Mouse (Mus musculus) ES-E14 (cell line): Measurements from ENCODE around the gene Smarcd1. TPM values are rescaled to one million over a fixed set of nuclear protein-coding genes. Genes with fewer than 3 reads are reported as not detected.
A peak's percentile ranks its signal among the peaks of the same experiment; 100 is the strongest.

Source experiments
- DNase-seq: peaks from one replicate; pipeline ENCODE4 v3.0.0-alpha.2; 2013; ENCODE audit warnings: low read depth, low spot score
- H3K27ac ChIP-seq: 2 replicates; pipeline ENCODE4 v1.5.1; 2012; ENCODE audit warnings: low read depth, mild to moderate bottlenecking, low read length, moderate library complexity, mixed read lengths; ENCODE audit not compliant: poor library complexity, insufficient read depth, severe bottlenecking
- H3K36me3 ChIP-seq: 2 replicates; pipeline ENCODE4 v1.6.1; 2012; ENCODE audit warnings: mild to moderate bottlenecking, low read length, moderate library complexity, mixed read lengths; ENCODE audit not compliant: control insufficient read depth, poor library complexity, insufficient read depth, severe bottlenecking
- H3K4me1 ChIP-seq, 2 experiments: fragments of 150-350 bp in 1 of 2; sonication (generic) in 1 of 2; 2 replicates each; pipeline ENCODE4 v1.6.1; 2012; ENCODE audit warnings: low read length in 2 of 2, mild to moderate bottlenecking in 1 of 2, mixed read lengths in 1 of 2; ENCODE audit not compliant: control insufficient read depth in 2 of 2, insufficient read depth in 2 of 2, poor library complexity in 1 of 2
- H3K4me3 ChIP-seq, 2 experiments: fragments of 150-350 bp in 1 of 2; sonication (generic) in 1 of 2; 2 replicates each; pipeline ENCODE4 v1.5.1; 2012; ENCODE audit warnings: low read length in 2 of 2, low read depth in 1 of 2, mild to moderate bottlenecking in 1 of 2, mixed read lengths in 1 of 2; ENCODE audit not compliant: insufficient read depth in 1 of 2, poor library complexity in 1 of 2, severe bottlenecking in 1 of 2
- H3K9ac ChIP-seq: 2 replicates; pipeline ENCODE4 v1.6.1; 2012; ENCODE audit warnings: low read depth, mild to moderate bottlenecking, low read length, mixed read lengths; ENCODE audit not compliant: poor library complexity, insufficient read depth, severe bottlenecking
- H3K9me3 ChIP-seq: fragments of 150-350 bp; sonication (generic); 2 replicates; pipeline ENCODE4 v1.6.1; 2012; ENCODE audit warnings: low read depth, mild to moderate bottlenecking, low read length; ENCODE audit not compliant: control insufficient read depth, insufficient read depth
- CHD2 ChIP-seq: IDR thresholded peaks from 2 replicates; pipeline ENCODE4 v1.6.1; 2014; ENCODE audit warnings: mild to moderate bottlenecking, low read depth, low read length, inconsistent platforms
- HCFC1 ChIP-seq: IDR thresholded peaks from 2 replicates; pipeline ENCODE4 v1.6.1; 2012; ENCODE audit warnings: low read length, inconsistent platforms, borderline replicate concordance; ENCODE audit not compliant: insufficient read depth
- MAFK ChIP-seq: IDR thresholded peaks from 2 replicates; pipeline ENCODE4 v1.6.1; 2014; ENCODE audit warnings: mild to moderate bottlenecking, low read depth, low read length, inconsistent platforms; ENCODE audit not compliant: insufficient read depth
- ZC3H11A ChIP-seq: IDR thresholded peaks from 2 replicates; pipeline ENCODE4 v1.6.1; 2012; ENCODE audit warnings: low read depth, mild to moderate bottlenecking, inconsistent platforms, low read length, borderline replicate concordance
- ZNF384 ChIP-seq: IDR thresholded peaks from 2 replicates; pipeline ENCODE4 v1.6.1; 2012; ENCODE audit warnings: low read depth, low read length, inconsistent platforms
- in situ Hi-C, 2 experiments: fragments of 600-800 bp; cut with MboI; formaldehyde crosslinking; loops; one replicate each; pipeline ENCODE4 v1.15.1; 2025; ENCODE audit warnings: low sequenced_read_pairs in 2 of 2, inconsistent platforms in 1 of 2; ENCODE audit not compliant: unreplicated experiment in 2 of 2
- total RNA-seq: library from RNA; depleted of rRNA; stranded (reverse); fragments of 300-350 nt; gene quantifications from 2 replicates; pipeline ENCODE4 v1.2.3, GENCODE M21; 2012

Smarcd1 gene
- total RNA-seq, 1 experiment: 76.3 TPM

- Histone ChIP-seq H3K36me3 (no peaks in the 10 kb centered on the region), H3K9me3 (no peaks in the 10 kb centered on the region), H3K4me1 (peaks cover 10 to 27% of the 10 kb centered on the region in 2 experiments), H3K4me3 (no peak overlapping the region), H3K9ac (no peak overlapping the region), H3K27ac (peak overlapping the region; percentile 45; the same call in 1 of the 2 replicates)
- in situ Hi-C loops: no loop called here
- DNase-seq: no peak
- TF ChIP-seq HCFC1 (no peak), CHD2 (no peak), ZC3H11A (no peak), ZNF384 (no peak), MAFK (no peak)
Measured at GRCm38 (mm10) chr15:99684156-99684555, 17.8 kb upstream of the Smarcd1 start.

DNA sequence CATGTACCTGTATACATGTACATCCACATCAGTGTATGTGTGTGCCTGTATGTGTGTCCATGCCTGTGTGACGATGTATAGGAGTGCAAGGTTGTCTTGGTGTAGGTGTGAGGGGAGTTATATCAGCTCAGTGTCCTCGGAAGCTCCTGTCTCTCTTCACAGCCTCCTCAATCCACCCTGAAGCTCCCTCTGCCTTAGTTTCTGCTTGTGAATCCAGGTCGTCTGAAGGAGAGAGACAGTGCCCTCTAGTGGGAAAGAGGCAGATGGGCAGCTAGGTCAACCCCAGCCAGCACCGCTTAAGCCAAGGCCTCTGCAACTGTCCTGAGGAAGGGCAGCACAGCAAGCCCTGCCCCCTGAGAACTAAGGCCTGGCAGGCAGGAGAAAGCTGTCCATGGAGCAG lies 13.2 kb upstream of the Smarcd1 start:
- Histone ChIP-seq H3K4me3 (no peak overlapping the region), H3K4me1 (peaks cover 8 to 21% of the 10 kb centered on the region in 2 experiments), H3K27ac (no peak overlapping the region), H3K36me3 (no peaks in the 10 kb centered on the region), H3K9me3 (no peaks in the 10 kb centered on the region), H3K9ac (no peak overlapping the region)
- DNase-seq: no peak
- TF ChIP-seq ZNF384 (no peak), CHD2 (no peak), HCFC1 (no peak), ZC3H11A (no peak), MAFK (no peak)
- in situ Hi-C loops: no loop called here

- H3K9me3 ChIP-seq: no peaks in the 10 kb centered on the region
- TF ChIP-seq HCFC1 (no peak), ZC3H11A (no peak), CHD2 (no peak), ZNF384 (no peak), MAFK (no peak)
- H3K9ac ChIP-seq: no peak overlapping the region
- DNase-seq: no peak
- H3K4me1 ChIP-seq: peaks cover 0 to 13% of the 10 kb centered on the region in 2 experiments; a peak in 1 of 4 replicates
- no peak overlapping the region for H3K27ac ChIP-seq
- H3K4me3 ChIP-seq: no peak overlapping the region
- in situ Hi-C loops: no loop called here
- no peaks in the 10 kb centered on the region for H3K36me3 ChIP-seq
Measured at GRCm38 (mm10) chr15:99690924-99691323, 11.0 kb upstream of the Smarcd1 start.

DNA sequence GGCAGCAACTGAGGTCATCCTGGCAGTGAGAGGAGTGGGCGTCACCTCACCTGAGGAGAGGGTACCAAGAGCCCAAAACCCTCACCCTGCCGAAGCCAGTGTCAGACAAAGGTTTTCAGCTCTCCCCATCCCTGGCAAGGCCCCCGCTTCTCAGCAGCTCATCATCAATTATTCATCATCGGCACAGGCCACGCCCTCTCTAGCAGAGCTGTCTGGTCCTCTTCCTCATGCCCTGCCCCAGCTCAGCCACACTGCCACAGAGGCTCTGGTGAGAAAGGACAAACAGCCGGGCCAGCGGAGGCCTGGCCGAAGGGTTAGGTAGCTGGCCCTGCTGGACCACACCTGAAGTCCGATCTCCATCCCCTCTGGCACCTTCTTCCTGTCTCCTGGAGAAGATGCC lies 10.0 kb upstream of the Smarcd1 start:
- H3K4me3 ChIP-seq: no peak overlapping the region
- no peak overlapping the region for H3K27ac ChIP-seq
- H3K36me3 ChIP-seq: no peaks in the 10 kb centered on the region
- TF ChIP-seq CHD2: no peak
- TF ChIP-seq HCFC1: no peak
- TF ChIP-seq ZC3H11A: no peak
- no peak for TF ChIP-seq MAFK
- no peak for TF ChIP-seq ZNF384
- in situ Hi-C loops: no loop called here
- peaks cover 0 to 13% of the 10 kb centered on the region in 2 experiments; a peak in 1 of 4 replicates for H3K4me1 ChIP-seq
- H3K9ac ChIP-seq: no peak overlapping the region
- H3K9me3 ChIP-seq: no peaks in the 10 kb centered on the region
- DNase-seq: no peak

GRCm38 (mm10) chr15:99697309-99697708 lies 4.6 kb upstream of the Smarcd1 start:
- TF ChIP-seq HCFC1 (no peak), MAFK (no peak), CHD2 (no peak), ZC3H11A (no peak), ZNF384 (no peak)
- Histone ChIP-seq H3K27ac (no peak overlapping the region), H3K4me3 (no peak overlapping the region), H3K9me3 (no peaks in the 10 kb centered on the region), H3K9ac (no peak overlapping the region), H3K36me3 (no peaks in the 10 kb centered on the region), H3K4me1 (peaks cover 6 to 18% of the 10 kb centered on the region in 2 experiments; a peak in 2 of 4 replicates)
- no peak for DNase-seq
- in situ Hi-C loops: no loop called here
